Mouse (Mus musculus) small intestine, adult 2 months (tissue): ENCODE measurements around the gene Abtb1.

Experiments used
- CTCF ChIP-seq: fragments of 200-500 bp; IDR thresholded peaks from 2 replicates; pipeline ENCODE4 v1.5.1; 2012; ENCODE audit warnings: low read depth, mild to moderate bottlenecking, control low read depth, inconsistent platforms, low read length, moderate library complexity, mixed read lengths; ENCODE audit not compliant: insufficient replicate concordance, insufficient read length; ENCODE audit errors: extremely low read depth
- POLR2A ChIP-seq: fragments of 200-500 bp; IDR thresholded peaks from 2 replicates; pipeline ENCODE4 v1.6.1; 2012; ENCODE audit warnings: low read depth, mild to moderate bottlenecking, control low read depth, inconsistent platforms, low read length, moderate library complexity

DNA sequence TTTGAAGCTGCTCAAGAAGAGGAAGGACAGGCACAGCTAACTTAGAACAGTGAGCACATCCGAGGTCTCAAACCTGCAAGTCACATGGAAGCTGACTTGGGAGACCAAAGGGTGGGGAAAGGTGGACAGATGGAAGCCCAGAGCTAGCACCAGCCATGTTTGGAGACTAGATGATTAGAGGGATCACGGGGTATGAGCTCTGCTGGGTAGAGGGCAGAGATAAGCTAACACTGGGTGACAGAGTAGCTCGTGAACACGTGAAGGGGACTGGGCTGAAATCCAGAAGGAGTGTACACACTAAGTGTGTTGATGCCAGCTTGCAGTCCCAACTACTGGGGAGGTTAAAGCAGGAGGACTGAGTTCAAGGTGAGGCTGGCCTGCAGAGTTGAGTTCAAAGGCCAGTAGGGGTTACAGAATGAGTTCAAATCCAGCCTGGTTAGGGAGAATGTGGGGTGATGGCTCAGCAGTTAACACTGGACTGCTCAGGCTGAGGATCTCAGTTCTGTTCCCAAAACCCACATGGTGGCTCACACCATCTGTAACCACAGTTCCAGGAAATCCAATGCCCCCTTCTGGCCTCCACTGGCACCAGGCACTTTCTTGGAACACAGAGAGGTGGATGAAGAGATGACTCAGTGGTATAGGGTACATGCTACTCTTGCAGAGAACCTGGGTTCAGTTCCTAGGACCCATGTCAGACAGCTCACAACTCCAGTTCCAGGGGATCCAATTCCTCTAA lies 37.7 kb downstream of the Abtb1 start:
- TF ChIP-seq CTCF: no peak
- TF ChIP-seq POLR2A: no peak
